20 mouse cellular contexts compared by ENCODE assay signal in genomic region chr13:21435476-21435875, GRCm38 (mm10). TPM values are rescaled to one million over a fixed set of nuclear protein-coding genes. Genes with fewer than 3 reads are reported as not detected.
"Had no signal": no experiment of that assay in that cellular context is flagged by ENCODE, and none has a peak within 500 bp of the region (broad histone marks: within the 10 kb centered on the region; RNA-seq: fewer than 3 reads in every experiment).

No protein-coding gene starts in this region.

- DNase-seq: lung, adult 18-20 months; lung, embryonic 14.5 days; lung, postnatal 10 days; lung, postnatal 4 days; retina, postnatal 1 day; right cerebral cortex, adult 18-20 months; right cerebral cortex, postnatal 25 days; right cerebral cortex, postnatal 4 days; spleen, adult 18-20 months; thymus, adult 18-20 months; thymus, postnatal 14 days; thymus, postnatal 36 days had no signal

- H3K36me3 ChIP-seq: midbrain, embryonic 10.5 days; midbrain, embryonic 13.5 days; midbrain, embryonic 15.5 days; neural tube, embryonic 13.5 days; neural tube, embryonic 15.5 days had no signal

- H3K27me3 ChIP-seq: midbrain, embryonic 13.5 days; midbrain, embryonic 15.5 days; neural tube, embryonic 13.5 days; neural tube, embryonic 15.5 days had no signal

- H3K27ac ChIP-seq: midbrain, embryonic 10.5 days; midbrain, embryonic 13.5 days; midbrain, embryonic 15.5 days; neural tube, embryonic 13.5 days; neural tube, embryonic 15.5 days had no signal

- H3K9ac ChIP-seq: lung, embryonic 14.5 days; midbrain, embryonic 13.5 days; midbrain, embryonic 15.5 days; neural tube, embryonic 13.5 days; neural tube, embryonic 15.5 days had no signal

- ATAC-seq: midbrain, embryonic 13.5 days; midbrain, embryonic 15.5 days had no signal

- H3K4me2 ChIP-seq: lung, embryonic 14.5 days; midbrain, embryonic 13.5 days; midbrain, embryonic 15.5 days; neural tube, embryonic 13.5 days; neural tube, embryonic 15.5 days had no signal

- H3K9me3 ChIP-seq: midbrain, embryonic 10.5 days; midbrain, embryonic 13.5 days; midbrain, embryonic 15.5 days; neural tube, embryonic 13.5 days; neural tube, embryonic 15.5 days had no signal

- H3K4me3 ChIP-seq: midbrain, embryonic 10.5 days; midbrain, embryonic 13.5 days; midbrain, embryonic 15.5 days; myocyte; neural tube, embryonic 13.5 days; neural tube, embryonic 15.5 days had no signal

RNA-seq across cellular contexts. Expression of gene Pgbd1, which starts 5.4 kb away (rescaled TPM):
- total RNA-seq: megakaryocyte, adult 5-6 weeks had no signal

RNA-seq across cellular contexts. Expression of gene Zkscan4, which starts 43.2 kb away (rescaled TPM):
- total RNA-seq: megakaryocyte-erythroid progenitor cell, adult 5-6 weeks had no signal
- polyA plus RNA-seq: myocyte had no signal
